Mouse (Mus musculus): ENCODE results near the gene Spon2. TPM values are rescaled to one million over a fixed set of nuclear protein-coding genes. Genes with fewer than 3 reads are reported as not detected.

Gene Spon2
- polyA plus RNA-seq, 1 experiment, result 0.28 TPM

- no peaks in the 10 kb centered on the region for H3K4me1 ChIP-seq (ENCODE audit: control insufficient read depth, insufficient read depth, low read length)
- H3K4me3 ChIP-seq (ENCODE audit: control insufficient read depth, low read depth, low read length), result no peak overlapping the region
- H3K27ac ChIP-seq (ENCODE audit: control insufficient read depth, insufficient read depth, low read depth, low read length), result no peak overlapping the region
- TF ChIP-seq CTCF (IDR thresholded peaks at IDR 0.05; ENCODE audit: control insufficient read depth, insufficient read depth, insufficient replicate concordance, low read depth, low read length) (no peak), POLR2A (IDR thresholded peaks at IDR 0.05; ENCODE audit: control insufficient read depth, low read depth, low read length) (no peak)
- no peaks in the 10 kb centered on the region for H3K36me3 ChIP-seq (ENCODE audit: control insufficient read depth, insufficient read depth, low read length)
- no peaks in the 10 kb centered on the region for H3K27me3 ChIP-seq (ENCODE audit: control insufficient read depth, insufficient read depth, low read length)
Observed at GRCm38 (mm10) chr5:33217663-33218062, 592 bp downstream of the Spon2 start.

DNA sequence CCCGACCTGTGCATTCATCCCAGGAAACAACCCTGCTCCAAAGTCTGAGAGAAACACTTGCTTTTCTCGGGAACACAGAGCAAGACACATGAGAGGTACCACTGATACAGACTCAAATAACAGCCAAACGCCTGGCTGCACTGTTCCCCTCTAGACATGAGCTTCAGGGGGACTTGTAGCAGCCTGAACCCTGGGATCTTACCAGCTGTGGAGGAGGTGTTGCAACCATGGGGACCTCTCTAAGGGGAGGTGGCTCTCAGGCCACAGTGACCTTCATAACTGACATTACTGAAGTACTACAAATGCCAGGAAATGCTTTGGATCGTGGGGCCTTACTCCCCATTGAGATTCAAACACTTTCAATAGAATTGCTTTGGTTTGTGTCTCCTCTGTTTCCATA, 3.5 kb downstream of the Spon2 start:
- Histone ChIP-seq H3K4me1 (ENCODE audit: control insufficient read depth, insufficient read depth, low read length) (no peaks in the 10 kb centered on the region; the same call in 1 of the 2 replicates), H3K27me3 (ENCODE audit: control insufficient read depth, insufficient read depth, low read length) (no peaks in the 10 kb centered on the region), H3K36me3 (ENCODE audit: control insufficient read depth, insufficient read depth, low read length) (no peaks in the 10 kb centered on the region)

DNA sequence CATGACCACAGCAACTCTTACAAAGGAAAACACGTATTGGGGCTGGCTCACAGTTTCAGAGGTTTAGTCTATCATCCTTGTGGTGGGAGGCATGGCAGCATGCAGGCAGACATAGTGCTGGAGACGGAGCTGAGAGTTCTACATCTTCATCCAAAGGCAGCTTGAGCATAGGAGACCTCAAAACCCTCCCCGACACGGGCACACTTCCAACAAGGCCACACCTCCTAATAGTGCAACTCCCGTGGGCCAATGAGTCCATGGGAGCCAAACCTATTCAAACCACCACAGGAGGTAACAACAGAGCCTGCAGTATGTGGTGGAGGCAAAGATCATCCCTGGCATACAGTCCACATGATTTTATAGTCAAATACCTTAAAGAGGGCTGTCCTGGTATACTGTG, 7.0 kb downstream of the Spon2 start:
- Histone ChIP-seq H3K27ac (ENCODE audit: control insufficient read depth, insufficient read depth, low read depth, low read length) (no peak overlapping the region), H3K4me1 (ENCODE audit: control insufficient read depth, insufficient read depth, low read length) (no peaks in the 10 kb centered on the region; the same call in 1 of the 2 replicates), H3K36me3 (ENCODE audit: control insufficient read depth, insufficient read depth, low read length) (no peaks in the 10 kb centered on the region), H3K27me3 (ENCODE audit: control insufficient read depth, insufficient read depth, low read length) (no peaks in the 10 kb centered on the region), H3K4me3 (ENCODE audit: control insufficient read depth, low read depth, low read length) (no peak overlapping the region)
- TF ChIP-seq POLR2A (IDR thresholded peaks at IDR 0.05; ENCODE audit: control insufficient read depth, low read depth, low read length) (no peak), CTCF (IDR thresholded peaks at IDR 0.05; ENCODE audit: control insufficient read depth, insufficient read depth, insufficient replicate concordance, low read depth, low read length) (no peak)

More for the DNA sequence above, 3.5 kb downstream of the Spon2 start:
- H3K27ac ChIP-seq (ENCODE audit: control insufficient read depth, insufficient read depth, low read depth, low read length), result no peak overlapping the region
- TF ChIP-seq POLR2A (IDR thresholded peaks at IDR 0.05; ENCODE audit: control insufficient read depth, low read depth, low read length) (no peak), CTCF (IDR thresholded peaks at IDR 0.05; ENCODE audit: control insufficient read depth, insufficient read depth, insufficient replicate concordance, low read depth, low read length) (no peak)
- H3K4me3 ChIP-seq (ENCODE audit: control insufficient read depth, low read depth, low read length), result no peak overlapping the region

DNA sequence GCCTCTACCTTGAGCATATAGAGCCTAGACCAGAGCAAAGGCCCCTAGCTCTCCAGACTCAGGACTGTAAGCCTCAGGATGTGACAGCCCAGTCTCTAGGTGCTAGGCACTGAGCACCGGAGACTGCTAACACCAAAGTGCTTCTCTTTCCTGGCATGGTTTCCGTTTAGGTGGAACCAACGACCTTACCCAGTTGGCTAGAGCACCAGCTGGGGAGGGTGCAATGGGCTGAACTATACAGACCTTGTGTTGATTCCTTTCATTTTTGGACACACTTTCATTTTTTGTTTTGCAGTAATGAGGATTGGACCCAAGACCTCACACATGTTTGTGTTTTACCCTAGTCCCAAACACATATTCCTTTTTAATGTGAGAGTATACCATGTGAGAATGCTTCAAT, 7.7 kb downstream of the Spon2 start:
- Histone ChIP-seq H3K4me1 (ENCODE audit: control insufficient read depth, insufficient read depth, low read length) (no peaks in the 10 kb centered on the region; the same call in 1 of the 2 replicates), H3K27ac (ENCODE audit: control insufficient read depth, insufficient read depth, low read depth, low read length) (no peak overlapping the region)

DNA sequence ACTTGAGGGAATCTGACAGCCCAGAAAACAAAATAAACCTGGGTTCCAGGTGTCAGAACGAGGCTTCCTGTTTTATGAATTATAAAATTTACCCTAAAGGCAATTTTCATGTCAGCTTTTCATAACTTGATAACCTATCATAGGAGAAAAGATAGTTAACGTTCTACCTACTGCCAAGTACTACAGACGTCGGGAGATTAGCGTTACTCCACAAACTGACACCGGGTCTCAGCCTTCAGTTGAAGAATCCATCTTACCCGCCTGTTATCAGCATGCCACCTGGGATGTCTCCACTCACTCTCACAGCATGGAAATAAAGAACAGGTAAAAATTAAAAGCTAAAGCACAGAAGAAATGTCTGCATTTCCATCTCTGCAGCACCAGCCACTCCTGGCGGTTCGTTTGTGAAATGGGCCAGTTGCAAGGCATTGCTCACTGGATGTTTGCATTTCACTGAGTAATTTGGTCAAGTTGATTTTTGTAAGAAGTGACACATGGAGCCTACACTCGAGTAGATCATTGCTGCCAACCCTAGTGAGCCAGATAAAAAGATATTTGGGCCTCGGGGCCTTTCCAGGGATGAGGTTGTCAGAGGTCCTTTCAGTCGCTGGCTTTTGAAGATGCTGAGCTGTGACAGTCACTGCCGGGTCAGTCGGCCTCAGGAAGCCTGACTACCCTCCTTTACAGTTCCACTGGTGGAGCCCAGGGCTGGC, 9.6 kb downstream of the Spon2 start:
- TF ChIP-seq CTCF (IDR thresholded peaks at IDR 0.05; ENCODE audit: control insufficient read depth, insufficient read depth, insufficient replicate concordance, low read depth, low read length) (no peak), POLR2A (IDR thresholded peaks at IDR 0.05; ENCODE audit: control insufficient read depth, low read depth, low read length) (no peak)
- Histone ChIP-seq H3K4me1 (ENCODE audit: control insufficient read depth, insufficient read depth, low read length) (no peaks in the 10 kb centered on the region; the same call in 1 of the 2 replicates), H3K27me3 (ENCODE audit: control insufficient read depth, insufficient read depth, low read length) (no peaks in the 10 kb centered on the region), H3K36me3 (ENCODE audit: control insufficient read depth, insufficient read depth, low read length) (no peaks in the 10 kb centered on the region), H3K4me3 (ENCODE audit: control insufficient read depth, low read depth, low read length) (no peak overlapping the region), H3K27ac (ENCODE audit: control insufficient read depth, insufficient read depth, low read depth, low read length) (no peak overlapping the region)

More for the DNA sequence above, 7.7 kb downstream of the Spon2 start:
- no peaks in the 10 kb centered on the region for H3K36me3 ChIP-seq (ENCODE audit: control insufficient read depth, insufficient read depth, low read length)
- TF ChIP-seq CTCF (IDR thresholded peaks at IDR 0.05; ENCODE audit: control insufficient read depth, insufficient read depth, insufficient replicate concordance, low read depth, low read length) (no peak), POLR2A (IDR thresholded peaks at IDR 0.05; ENCODE audit: control insufficient read depth, low read depth, low read length) (no peak)
- H3K4me3 ChIP-seq (ENCODE audit: control insufficient read depth, low read depth, low read length), result no peak overlapping the region
- no peaks in the 10 kb centered on the region for H3K27me3 ChIP-seq (ENCODE audit: control insufficient read depth, insufficient read depth, low read length)

DNA sequence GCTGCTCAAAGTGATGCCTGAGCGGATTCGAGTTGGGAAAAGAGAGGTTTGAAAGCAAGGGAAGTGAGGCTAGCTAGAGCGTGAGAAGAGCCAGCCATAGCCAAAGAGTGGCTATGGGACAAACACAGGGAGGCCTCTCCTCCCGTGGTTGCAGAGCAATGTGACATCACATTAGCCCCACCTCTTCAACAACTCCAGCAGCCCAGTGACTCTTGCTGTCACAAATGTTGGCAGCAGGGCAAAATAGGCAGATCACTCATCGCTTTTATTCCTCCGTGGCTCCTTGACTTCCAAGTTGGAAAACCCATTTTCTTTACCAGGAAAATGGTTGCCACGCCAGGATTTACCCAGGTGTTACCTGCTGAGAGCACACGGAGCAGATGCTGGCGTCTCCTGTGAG, 11.1 kb downstream of the Spon2 start:
- TF ChIP-seq CTCF (IDR thresholded peaks at IDR 0.05; ENCODE audit: control insufficient read depth, insufficient read depth, insufficient replicate concordance, low read depth, low read length) (no peak), POLR2A (IDR thresholded peaks at IDR 0.05; ENCODE audit: control insufficient read depth, low read depth, low read length) (no peak)
- Histone ChIP-seq H3K4me1 (ENCODE audit: control insufficient read depth, insufficient read depth, low read length) (no peaks in the 10 kb centered on the region; the same call in 1 of the 2 replicates), H3K36me3 (ENCODE audit: control insufficient read depth, insufficient read depth, low read length) (no peaks in the 10 kb centered on the region), H3K27ac (ENCODE audit: control insufficient read depth, insufficient read depth, low read depth, low read length) (no peak overlapping the region), H3K4me3 (ENCODE audit: control insufficient read depth, low read depth, low read length) (no peak overlapping the region), H3K27me3 (ENCODE audit: control insufficient read depth, insufficient read depth, low read length) (no peaks in the 10 kb centered on the region)

- TF ChIP-seq CTCF (IDR thresholded peaks at IDR 0.05; ENCODE audit: control insufficient read depth, insufficient read depth, insufficient replicate concordance, low read depth, low read length) (no peak), POLR2A (IDR thresholded peaks at IDR 0.05; ENCODE audit: control insufficient read depth, low read depth, low read length) (no peak)
- Histone ChIP-seq H3K27ac (ENCODE audit: control insufficient read depth, insufficient read depth, low read depth, low read length) (no peak overlapping the region), H3K4me3 (ENCODE audit: control insufficient read depth, low read depth, low read length) (no peak overlapping the region), H3K4me1 (ENCODE audit: control insufficient read depth, insufficient read depth, low read length) (no peaks in the 10 kb centered on the region; the same call in 1 of the 2 replicates), H3K36me3 (ENCODE audit: control insufficient read depth, insufficient read depth, low read length) (no peaks in the 10 kb centered on the region), H3K27me3 (ENCODE audit: control insufficient read depth, insufficient read depth, low read length) (no peaks in the 10 kb centered on the region)
Observed at GRCm38 (mm10) chr5:33206328-33206727, 11.9 kb downstream of the Spon2 start.
